Mouse (Mus musculus): Measurements from ENCODE around the gene Phactr1. TPM values are rescaled to one million over a fixed set of nuclear protein-coding genes. Genes with fewer than 3 reads are reported as not detected.

The Phactr1 gene
- total RNA-seq (2021) = 10 to 100 TPM; 11.2 to 12.2 TPM

GRCm38 (mm10) chr13:42680391-42680994, at the start of gene Phactr1:
Phactr1 (plus strand) TSS chr13:42680623.
- DNase-seq = no peak

- DNase-seq = no peak
Observed at GRCm38 (mm10) chr13:42634908-42635307, 45.5 kb upstream of the Phactr1 start.

- DNase-seq = no peak
Observed at GRCm38 (mm10) chr13:42650228-42650627, 30.2 kb upstream of the Phactr1 start.

- peak; percentile 31 for DNase-seq
Observed at GRCm38 (mm10) chr13:42656643-42657315, 23.6 kb upstream of the Phactr1 start.

GRCm38 (mm10) chr13:42671651-42672290, 8.7 kb upstream of the Phactr1 start:
- no peak for DNase-seq

- no peak for DNase-seq
Observed at GRCm38 (mm10) chr13:42681299-42681698, 876 bp downstream of the Phactr1 start.

GRCm38 (mm10) chr13:42684181-42684580, 3.8 kb downstream of the Phactr1 start:
- no peak for DNase-seq

- DNase-seq = no peak
Observed at GRCm38 (mm10) chr13:42692233-42692632, 11.8 kb downstream of the Phactr1 start.

- DNase-seq = no peak
Observed at GRCm38 (mm10) chr13:42696641-42697040, 16.2 kb downstream of the Phactr1 start.

- no peak for DNase-seq
Observed at GRCm38 (mm10) chr13:42709148-42709547, 28.7 kb downstream of the Phactr1 start.

GRCm38 (mm10) chr13:42709611-42710331, 29.3 kb downstream of the Phactr1 start:
- no peak for DNase-seq

- DNase-seq = peak; percentile 78
Observed at GRCm38 (mm10) chr13:42711510-42711909, 31.1 kb downstream of the Phactr1 start.

- no peak for DNase-seq
Observed at GRCm38 (mm10) chr13:42719401-42719800, 39.0 kb downstream of the Phactr1 start.

GRCm38 (mm10) chr13:42720135-42720534, 39.7 kb downstream of the Phactr1 start:
- DNase-seq = no peak

GRCm38 (mm10) chr13:42720648-42721047, 40.2 kb downstream of the Phactr1 start:
- DNase-seq = no peak

- no peak for DNase-seq
Observed at GRCm38 (mm10) chr13:42724011-42724410, 43.6 kb downstream of the Phactr1 start.

- DNase-seq = peak; percentile 9
Observed at GRCm38 (mm10) chr13:42725709-42726231, 45.3 kb downstream of the Phactr1 start.

- no peak for DNase-seq
Observed at GRCm38 (mm10) chr13:42737486-42737885, 57.1 kb downstream of the Phactr1 start.

GRCm38 (mm10) chr13:42738152-42738551, 57.7 kb downstream of the Phactr1 start:
- DNase-seq = no peak

- DNase-seq = no peak
Observed at GRCm38 (mm10) chr13:42742226-42742625, 61.8 kb downstream of the Phactr1 start.

- no peak for DNase-seq
Observed at GRCm38 (mm10) chr13:42744467-42744866, 64.0 kb downstream of the Phactr1 start.

GRCm38 (mm10) chr13:42757654-42758400, 77.4 kb downstream of the Phactr1 start:
- no peak for DNase-seq
